9 mouse cellular contexts compared by ENCODE assay signal in genomic region chr1:38934668-38935067, GRCm38 (mm10). TPM values are rescaled to one million over a fixed set of nuclear protein-coding genes. Genes with fewer than 3 reads are reported as not detected.
A peak's percentile ranks its signal among the peaks of the same experiment; 100 is the strongest.
DNase-seq lines count a peak whose midpoint lies in the region; ATAC-seq lines count a peak whose summit lies in the region.
"Had no signal": no experiment of that assay in that cellular context is flagged by ENCODE, and none has a peak within 500 bp of the region (broad histone marks: within the 10 kb centered on the region; RNA-seq: fewer than 3 reads in every experiment).

No protein-coding gene starts in this region.

- no peak overlapping the region for H3K9ac ChIP-seq in hindbrain, embryonic 11.5 days (ENCODE audit: low read depth, low read length)
- no peak overlapping the region for H3K9ac ChIP-seq in hindbrain, embryonic 16.5 days (ENCODE audit: low read depth, low read length)

- H3K27ac ChIP-seq in hindbrain, embryonic 11.5 days (ENCODE audit: low read depth, low read length) = no peak overlapping the region
- no peak overlapping the region for H3K27ac ChIP-seq in hindbrain, embryonic 16.5 days (ENCODE audit: low read depth, low read length)

- peak; percentile 51 for DNase-seq in hindbrain, embryonic 11.5 days (ENCODE audit: low spot score)
- peak; percentile 6 for DNase-seq in urinary bladder, postnatal 25 days (ENCODE audit: low spot score)
- no peak for DNase-seq in urinary bladder, postnatal 4 days (ENCODE audit: low spot score in 2 of 2)
- peak; percentile 44 for DNase-seq in cerebellum, adult 9-10 months
- no peak for DNase-seq in left cerebral cortex, adult 11 months (ENCODE audit: low spot score)
- no peak for DNase-seq in Muller cell, postnatal 12 days (ENCODE audit: inconsistent ontology term)

- 31% methylated on average over 5 of the region's 5 CpGs for WGBS in hindbrain, embryonic 11.5 days
- WGBS in hindbrain, embryonic 16.5 days = 27% methylated on average over 5 of the region's 5 CpGs

- no peaks in the 10 kb centered on the region for H3K4me1 ChIP-seq in hindbrain, embryonic 11.5 days (replicated peaks; ENCODE audit: control insufficient read depth, insufficient read depth, low read length)
- H3K4me1 ChIP-seq in hindbrain, embryonic 16.5 days (ENCODE audit: control insufficient read depth, insufficient read depth, low read depth, low read length) = no peaks in the 10 kb centered on the region

- no peaks in the 10 kb centered on the region for H3K27me3 ChIP-seq in hindbrain, embryonic 11.5 days (ENCODE audit: control insufficient read depth, insufficient read depth, low read length)
- no peaks in the 10 kb centered on the region; the same call in 1 of the 2 replicates for H3K27me3 ChIP-seq in hindbrain, embryonic 16.5 days (replicated peaks; ENCODE audit: control insufficient read depth, insufficient read depth, low read length)

- H3K4me2 ChIP-seq in hindbrain, embryonic 11.5 days (replicated peaks; ENCODE audit: low read depth, low read length) = no peak overlapping the region
- no peak overlapping the region for H3K4me2 ChIP-seq in hindbrain, embryonic 16.5 days (ENCODE audit: low read length)

- no peak overlapping the region for H3K4me3 ChIP-seq in hindbrain, embryonic 11.5 days (ENCODE audit: low read depth, low read length)
- H3K4me3 ChIP-seq in hindbrain, embryonic 16.5 days (ENCODE audit: low read length) = no peak overlapping the region

- H3K9me3 ChIP-seq in hindbrain, embryonic 11.5 days (ENCODE audit: control insufficient read depth, low read length) = no peaks in the 10 kb centered on the region
- H3K9me3 ChIP-seq in hindbrain, embryonic 16.5 days (ENCODE audit: control insufficient read depth, low read length) = no peaks in the 10 kb centered on the region

- no peak for ATAC-seq in hindbrain, embryonic 11.5 days (ENCODE audit: low FRiP score)
- no peak for ATAC-seq in hindbrain, embryonic 16.5 days
- peak; percentile 65; the same call in 1 of the 2 replicates for ATAC-seq in megakaryocyte progenitor cell, adult 5-6 weeks (replicated peaks; ENCODE audit: poor library complexity)

- no peaks in the 10 kb centered on the region for H3K36me3 ChIP-seq in hindbrain, embryonic 11.5 days (ENCODE audit: control insufficient read depth, insufficient read depth, low read length)
- no peaks in the 10 kb centered on the region for H3K36me3 ChIP-seq in hindbrain, embryonic 16.5 days (ENCODE audit: control insufficient read depth, insufficient read depth, low read length)

RNA-seq across cellular contexts. Expression of gene Nms, which starts 4.3 kb away (rescaled TPM):
- polyA plus RNA-seq in hindbrain, embryonic 11.5 days (2014; fragmentation: Nextera tagmentation; extraction: Ambion mirVana) = 1.1 and 1.5 TPM in 2 replicates
- 1.4 and 2.0 TPM in 2 replicates for polyA plus RNA-seq in hindbrain, embryonic 16.5 days (2015; fragmentation: Nextera tagmentation; extraction: Ambion mirVana)
- total RNA-seq in megakaryocyte progenitor cell, adult 5-6 weeks (2015) = not detected in 2 replicates
- not detected in 2 replicates for total RNA-seq in megakaryocyte progenitor cell, adult 5-6 weeks (2017)
- total RNA-seq: left cerebral cortex, postnatal 10 days had no signal

RNA-seq across cellular contexts. Expression of gene Chst10, which starts 36.7 kb away (rescaled TPM):
- polyA plus RNA-seq in hindbrain, embryonic 11.5 days (2014; fragmentation: Nextera tagmentation; extraction: Ambion mirVana) = 23.1 and 28.7 TPM in 2 replicates
- 50.4 and 55.6 TPM in 2 replicates for polyA plus RNA-seq in hindbrain, embryonic 16.5 days (2015; fragmentation: Nextera tagmentation; extraction: Ambion mirVana)
- total RNA-seq in megakaryocyte progenitor cell, adult 5-6 weeks (2015) = 0.32 and 1.7 TPM in 2 replicates
- 0.25 and 0.57 TPM in 2 replicates for total RNA-seq in megakaryocyte progenitor cell, adult 5-6 weeks (2017)

RNA-seq across cellular contexts. Expression of gene Pdcl3, which starts 50.7 kb away (rescaled TPM):
- 173 TPM in 2 replicates for polyA plus RNA-seq in hindbrain, embryonic 11.5 days (2014; fragmentation: Nextera tagmentation; extraction: Ambion mirVana)
- 144 and 165 TPM in 2 replicates for polyA plus RNA-seq in hindbrain, embryonic 16.5 days (2015; fragmentation: Nextera tagmentation; extraction: Ambion mirVana)
- 67.0 and 76.1 TPM in 2 replicates for total RNA-seq in megakaryocyte progenitor cell, adult 5-6 weeks (2015)
- 56.1 and 63.5 TPM in 2 replicates for total RNA-seq in megakaryocyte progenitor cell, adult 5-6 weeks (2017)

Comparison
In these comparisons a context has a peak if more than half of its experiments do, and no peak if none do; other contexts are left out.
1. DNase-seq: peak in hindbrain, embryonic 11.5 days (single experiment), urinary bladder, postnatal 25 days (single experiment) and cerebellum, adult 9-10 months (single experiment); none in urinary bladder, postnatal 4 days (0 of 2), left cerebral cortex, adult 11 months (single experiment) and Muller cell, postnatal 12 days (single experiment).